Mouse (Mus musculus): ENCODE measurements around the gene Paxip1.

Gene Paxip1

DNA sequence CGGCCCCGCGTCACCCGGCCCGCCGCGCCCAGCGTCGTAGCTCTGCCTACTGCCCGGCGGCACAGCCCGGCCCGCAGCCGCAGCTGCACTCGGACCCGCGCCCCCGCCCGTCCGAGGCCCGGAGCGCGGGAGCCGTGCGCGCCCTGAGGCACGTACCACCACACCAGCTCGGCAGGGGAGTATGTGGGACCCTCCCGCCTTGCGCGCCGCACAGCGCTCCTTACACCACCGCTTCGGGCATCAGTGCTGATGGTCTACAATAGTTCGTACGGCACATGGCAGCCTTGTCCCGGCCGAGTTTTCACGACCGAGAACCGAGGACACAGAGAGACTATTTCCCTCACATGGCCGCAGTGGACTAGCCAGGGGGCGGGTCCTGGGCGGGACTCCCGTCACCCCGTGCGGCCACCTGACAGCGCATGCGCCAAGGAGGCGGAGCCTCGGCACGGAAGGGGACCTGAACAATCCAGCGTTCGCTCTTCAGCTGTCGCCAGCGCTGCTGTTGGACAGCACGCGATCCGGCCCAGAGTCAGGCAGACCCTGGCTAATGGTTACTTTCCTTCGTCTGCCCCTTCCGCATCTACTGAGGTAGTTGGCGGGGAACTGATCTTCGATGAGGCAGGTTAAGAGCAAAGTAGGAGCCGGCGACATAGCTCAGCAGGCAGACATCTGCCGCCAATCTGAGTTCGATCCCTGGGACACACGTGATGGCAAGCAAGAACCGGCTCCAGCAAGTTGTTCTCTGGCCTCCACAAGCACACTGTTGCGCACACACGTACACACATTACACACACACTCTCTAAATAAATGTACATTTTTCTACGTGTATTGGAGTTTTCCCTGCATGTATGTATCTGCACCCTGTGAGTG lies at the start of gene Paxip1:
TSS of gene Paxip1 (minus strand) at position 389 of the 870 bp plus-strand sequence.
- peak; percentile 93 to 96 for DNase-seq (ENCODE audit: low spot score in 2 of 2)

DNA sequence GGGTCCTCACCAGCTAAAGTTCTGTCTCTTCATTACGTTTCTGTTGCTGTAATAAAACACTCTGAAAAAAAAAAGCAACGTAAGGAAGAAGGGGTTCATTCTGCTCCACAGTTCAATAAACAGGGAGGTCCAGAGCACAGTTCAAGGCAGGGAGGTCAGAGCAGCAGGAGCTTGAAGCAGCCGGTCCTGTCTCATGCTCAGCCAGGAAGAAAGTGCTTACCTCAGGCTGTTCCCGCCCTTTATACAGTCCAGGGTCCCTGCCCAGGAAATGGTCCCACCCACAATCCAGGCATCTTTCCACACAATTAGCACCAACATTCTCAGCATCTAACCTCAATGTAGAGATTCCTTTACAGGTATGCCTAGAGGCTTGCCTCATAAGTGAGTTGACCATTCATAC lies 46.6 kb upstream of the Paxip1 start:
- DNase-seq (ENCODE audit: low spot score in 2 of 2): no peak

DNA sequence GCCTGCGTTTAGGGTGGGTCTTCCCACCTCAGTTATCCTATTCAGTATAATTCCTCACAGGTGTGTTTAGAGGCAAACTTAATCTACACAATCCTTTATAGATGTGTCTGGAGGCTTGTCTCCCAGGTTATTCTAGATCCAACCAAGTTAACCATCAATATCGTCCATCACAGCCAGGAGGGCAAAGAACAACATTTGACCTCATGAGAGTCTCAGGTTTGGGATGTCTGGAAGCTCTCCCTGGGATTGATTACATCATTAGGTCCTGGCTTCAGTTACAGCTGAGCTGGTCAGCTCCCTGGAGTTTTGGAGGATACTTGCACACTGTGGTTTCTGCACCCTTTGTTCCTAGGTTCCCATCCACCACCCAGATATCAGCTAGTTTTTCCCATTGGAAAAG lies 43.6 kb upstream of the Paxip1 start:
- DNase-seq (ENCODE audit: low spot score in 2 of 2): no peak

DNA sequence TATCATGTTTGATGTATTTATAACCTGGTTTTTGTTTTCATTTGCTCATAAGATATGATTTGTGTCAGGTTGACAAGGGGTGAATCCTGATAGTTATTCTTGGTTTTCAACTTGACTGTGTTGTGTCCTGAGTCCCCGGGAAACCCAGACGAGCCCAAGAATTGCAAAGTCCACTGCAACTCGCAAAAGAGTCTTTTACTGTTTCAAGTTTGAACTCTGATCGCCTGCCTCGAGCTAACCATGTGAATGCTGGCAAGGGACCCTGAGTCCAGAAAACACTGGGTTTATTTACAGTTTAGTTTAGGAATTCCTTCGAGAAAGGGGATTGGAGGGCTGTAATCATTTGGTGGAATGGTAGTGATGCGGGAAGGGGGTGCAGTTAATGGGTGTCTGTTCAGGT lies 36.5 kb upstream of the Paxip1 start:
- DNase-seq (ENCODE audit: low spot score in 2 of 2): no peak

DNA sequence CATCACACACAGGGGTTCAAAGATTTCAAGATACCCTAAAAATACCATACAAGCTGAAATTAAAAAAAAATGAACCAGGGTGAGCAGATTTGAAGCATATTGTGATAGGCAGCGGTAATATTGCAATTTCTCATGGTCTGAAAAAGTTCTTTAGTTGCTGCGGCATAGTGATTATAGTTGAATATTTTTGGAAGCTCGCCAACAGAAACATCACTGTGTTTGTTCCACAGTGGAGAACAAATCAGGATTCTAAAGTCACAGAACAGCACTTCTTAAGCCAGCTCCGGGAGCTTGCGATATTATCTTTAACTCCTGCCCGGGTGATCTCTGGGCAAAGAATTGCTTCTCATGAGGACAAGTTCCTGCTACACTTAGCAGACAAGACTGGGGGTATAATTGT lies 29.7 kb upstream of the Paxip1 start:
- no peak for DNase-seq (ENCODE audit: low spot score in 2 of 2)

DNA sequence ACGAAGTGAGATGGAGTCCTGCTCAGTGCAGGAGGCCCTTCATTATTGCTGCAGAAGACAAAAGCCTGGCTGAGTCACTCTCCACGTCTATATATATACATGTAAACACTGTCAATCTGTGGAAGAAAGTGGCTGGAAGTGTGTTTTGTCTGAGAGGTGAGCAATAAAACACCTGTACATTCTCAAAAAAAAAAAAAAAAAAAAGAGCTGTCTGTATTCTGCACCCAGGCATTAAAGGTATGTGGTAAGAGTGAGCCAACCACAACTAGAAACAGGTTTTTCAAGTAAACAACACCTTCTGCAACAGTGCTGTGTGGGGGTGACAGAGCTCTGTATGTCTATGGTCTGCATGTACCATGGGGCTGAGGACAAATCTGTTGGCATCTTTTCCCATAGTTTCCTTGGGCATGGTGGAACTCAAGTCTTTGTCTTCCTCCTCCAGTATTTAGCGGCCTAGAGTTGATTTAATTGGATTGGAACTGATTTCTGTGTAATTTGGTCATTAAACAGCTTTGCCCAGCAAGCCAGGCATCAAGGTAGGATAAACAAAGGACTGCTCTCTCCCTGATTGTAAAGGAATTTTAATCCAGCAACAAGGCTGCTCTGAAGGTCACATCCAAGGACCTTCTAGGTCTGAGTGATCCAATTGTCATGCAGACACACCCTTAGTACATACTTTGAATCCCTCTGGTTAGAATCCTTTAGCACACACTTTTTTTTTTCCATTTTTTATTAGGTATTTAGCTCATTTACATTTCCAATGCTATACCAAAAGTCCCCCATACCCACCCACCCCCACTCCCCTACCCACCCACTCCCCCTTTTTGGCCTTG lies 27.6 kb upstream of the Paxip1 start:
- DNase-seq (ENCODE audit: low spot score in 2 of 2): no peak

DNA sequence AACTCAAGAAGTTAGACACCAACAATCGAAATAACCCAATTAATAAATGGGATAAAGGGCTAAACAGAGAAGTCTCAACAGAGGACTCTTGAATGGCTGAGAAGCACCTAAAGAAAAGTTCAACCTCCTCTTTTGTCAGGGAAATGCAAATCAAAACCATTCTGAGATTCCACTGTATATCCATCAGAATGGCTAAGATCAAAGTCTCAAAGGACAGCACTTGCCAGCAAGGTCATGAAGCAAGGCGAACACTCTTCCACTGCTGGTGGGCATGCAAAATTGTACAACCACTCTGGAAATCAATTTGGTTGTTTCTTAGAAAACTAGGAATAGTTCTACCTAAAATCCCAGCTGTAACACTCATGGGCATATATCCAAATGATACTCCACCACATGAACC lies 22.8 kb upstream of the Paxip1 start:
- DNase-seq (ENCODE audit: low spot score in 2 of 2): no peak

DNA sequence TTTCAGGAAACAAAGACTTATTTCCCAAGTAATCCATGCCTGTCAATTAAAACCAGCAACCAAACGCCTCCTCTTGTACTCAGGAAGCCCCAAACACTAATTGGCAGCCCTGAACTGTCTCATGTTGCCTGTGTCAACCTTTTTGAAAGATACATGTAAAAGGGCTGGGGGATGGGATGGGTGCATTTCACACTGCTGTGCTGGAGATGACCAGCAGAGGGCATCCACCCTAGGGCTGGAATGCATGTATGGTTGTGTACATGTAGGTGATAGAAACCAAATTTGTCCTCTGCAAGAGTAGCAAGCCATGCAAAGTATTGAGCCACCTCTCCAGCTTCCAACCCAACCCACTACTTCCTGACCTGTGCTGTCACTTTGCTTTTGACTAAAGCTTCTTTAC lies 2.4 kb upstream of the Paxip1 start:
- DNase-seq (ENCODE audit: low spot score in 2 of 2): peak; percentile 62 to 71

DNA sequence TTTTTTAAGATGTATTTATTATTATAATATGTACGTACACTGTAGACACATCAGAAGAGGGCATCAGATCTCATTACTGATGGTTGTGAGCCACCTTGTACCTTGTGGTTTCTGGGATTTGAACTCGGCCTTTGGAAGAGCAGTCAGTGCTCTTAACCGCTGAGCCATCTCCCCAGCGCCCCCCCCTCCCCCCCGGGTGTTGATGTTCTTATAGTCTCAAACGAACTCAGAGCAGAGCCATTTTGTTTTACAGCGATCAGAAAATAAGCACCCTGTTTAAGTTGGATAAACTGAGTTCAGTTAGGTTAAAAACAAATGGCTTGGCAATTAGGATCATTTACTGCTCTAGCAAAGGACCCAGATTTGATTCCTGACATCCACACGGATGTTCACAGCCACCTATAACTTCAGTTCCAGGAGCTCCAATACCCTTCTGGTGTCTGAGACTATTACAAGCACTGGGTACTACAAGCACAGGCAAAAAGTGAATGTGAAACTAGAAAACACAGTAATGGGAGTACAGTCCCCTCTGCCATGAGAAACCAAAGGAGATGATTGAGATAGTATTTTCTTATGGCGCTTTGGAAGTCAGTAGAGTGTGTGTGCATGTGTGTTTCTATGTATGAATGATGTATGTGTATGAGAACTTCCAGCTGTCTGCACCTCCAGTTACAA lies 1.2 kb upstream of the Paxip1 start:
- DNase-seq (ENCODE audit: low spot score in 2 of 2): no peak

DNA sequence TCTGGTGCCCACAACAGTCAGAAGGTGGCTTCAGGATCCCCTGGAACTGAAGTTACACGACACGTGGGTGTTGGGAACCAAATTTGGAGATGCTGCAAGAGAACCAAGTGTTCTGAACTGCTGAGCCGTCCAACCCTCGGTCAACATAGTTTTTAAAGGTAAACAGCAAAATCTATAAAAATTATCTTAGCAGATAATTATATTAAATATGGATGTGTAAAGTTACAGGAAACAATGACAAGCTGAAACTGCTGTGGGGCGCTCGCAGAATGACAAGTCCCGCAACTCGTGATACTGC lies 631 bp upstream of the Paxip1 start:
- DNase-seq (ENCODE audit: low spot score in 2 of 2): no peak

DNA sequence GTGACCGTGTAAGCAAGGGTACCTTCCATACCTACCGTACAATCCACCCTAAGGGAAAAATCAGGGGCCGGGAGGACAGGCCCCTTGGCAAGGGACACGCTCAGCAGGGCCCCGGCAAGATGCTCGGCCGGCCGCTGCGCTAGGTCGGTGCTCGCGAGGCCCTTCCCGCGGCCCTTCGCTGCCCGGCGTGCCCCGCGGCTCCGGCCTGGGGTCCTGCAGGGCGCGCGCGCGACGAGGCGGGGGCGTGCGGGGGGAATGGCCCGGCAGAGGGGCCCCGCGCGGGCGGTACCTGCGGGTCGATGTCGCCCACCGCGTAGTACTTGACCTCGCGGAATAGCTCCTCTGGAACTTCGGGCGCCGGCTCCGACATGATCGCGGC lies 592 bp downstream of the Paxip1 start:
- DNase-seq (ENCODE audit: low spot score in 2 of 2): peak; percentile 37 to 50

DNA sequence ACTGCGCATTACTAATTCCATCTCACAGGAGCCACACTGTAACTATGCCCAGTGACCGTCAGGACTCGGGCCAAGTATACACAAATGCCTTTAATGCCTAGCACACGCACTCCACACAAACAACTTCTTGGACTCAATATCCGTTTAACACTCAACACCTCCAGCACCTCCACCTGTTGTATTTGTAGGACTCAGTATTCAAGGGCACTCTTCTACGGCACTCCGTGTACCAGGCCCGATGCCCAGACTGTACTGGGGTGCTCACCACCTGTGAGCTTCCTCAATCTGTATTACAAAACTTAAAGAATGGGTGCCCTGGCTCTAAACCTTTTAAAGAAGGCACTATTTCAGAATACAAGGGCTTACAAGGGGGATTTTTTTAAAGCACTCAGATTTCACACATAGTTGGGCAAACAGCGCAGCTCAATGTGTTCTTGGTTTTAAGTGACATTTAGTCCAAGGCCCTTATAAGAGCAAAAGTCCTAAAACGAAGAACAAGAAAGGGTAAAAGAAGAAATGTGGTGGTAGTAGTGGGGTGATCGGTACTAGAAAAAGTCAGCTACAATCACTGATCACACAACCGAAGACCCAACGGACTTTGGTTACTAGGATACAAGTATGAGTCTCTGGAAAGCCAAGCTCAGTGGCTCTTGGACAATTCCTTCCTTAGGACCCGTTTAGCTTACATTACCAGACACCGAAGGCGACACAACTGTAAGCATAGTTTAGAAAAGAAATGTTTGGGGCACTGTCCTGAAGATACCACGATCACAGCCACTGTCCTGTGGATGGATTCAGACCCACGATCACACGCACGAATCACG lies 1.2 kb downstream of the Paxip1 start:
- DNase-seq (ENCODE audit: low spot score in 2 of 2): no peak

DNA sequence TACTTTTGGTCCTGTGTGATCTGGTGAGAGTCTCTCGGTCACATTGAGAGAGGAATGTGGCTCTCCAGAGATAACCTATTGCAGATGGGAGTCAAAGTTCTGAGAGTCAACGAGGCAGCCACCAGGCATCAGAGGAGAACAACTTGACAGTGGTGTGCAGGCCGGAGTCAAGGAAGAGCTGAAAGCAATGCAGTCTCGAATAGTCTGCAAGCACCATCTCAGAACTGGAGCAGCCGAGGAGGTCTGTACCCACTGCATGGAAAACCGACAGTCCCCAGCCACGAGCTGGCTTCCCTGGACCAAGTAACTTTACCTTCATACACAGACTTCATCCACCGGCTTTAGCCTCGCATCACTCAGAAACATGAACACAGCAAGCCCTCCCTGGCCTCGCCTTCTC lies 1.9 kb downstream of the Paxip1 start:
- no peak for DNase-seq (ENCODE audit: low spot score in 2 of 2)

DNA sequence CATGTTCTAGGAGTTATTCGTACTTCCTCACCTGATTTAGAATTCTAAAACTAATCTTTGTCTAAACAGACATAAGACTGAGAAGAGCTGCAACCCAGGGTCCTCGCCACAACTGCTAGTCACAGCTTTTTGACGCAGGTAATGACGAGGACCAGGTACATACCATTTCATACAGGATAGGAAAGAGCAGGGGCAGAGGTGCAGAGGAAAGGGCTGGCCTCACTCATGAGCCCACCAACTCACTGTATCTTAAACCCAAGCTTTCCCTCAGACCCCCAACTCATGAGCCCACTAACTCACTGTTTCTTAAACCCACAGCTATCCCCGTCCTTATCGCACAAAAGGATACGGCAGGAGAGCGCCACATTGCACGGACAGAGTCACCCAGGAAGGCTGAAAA lies 8.1 kb downstream of the Paxip1 start:
- no peak for DNase-seq (ENCODE audit: low spot score in 2 of 2)

DNA sequence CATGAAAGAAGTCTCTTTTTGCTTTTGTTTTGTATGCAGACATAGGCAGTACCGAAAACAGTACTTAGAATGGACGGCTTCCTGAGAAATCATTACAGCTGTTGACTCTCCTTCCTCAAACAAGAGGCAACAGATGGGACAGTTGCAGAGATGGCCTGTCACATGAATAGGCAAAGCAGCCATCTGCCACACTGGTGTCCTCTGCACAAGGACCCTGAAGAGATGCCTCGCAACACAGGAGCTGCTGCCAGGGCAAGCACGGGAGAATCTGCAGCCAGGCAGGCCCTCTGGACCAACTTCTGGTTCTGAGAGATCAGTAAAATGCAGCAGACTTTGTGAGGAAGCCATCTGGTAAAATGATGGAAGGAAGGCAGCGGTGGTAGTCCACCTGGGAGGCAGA lies 23.5 kb downstream of the Paxip1 start:
- DNase-seq (ENCODE audit: low spot score in 2 of 2): no peak

DNA sequence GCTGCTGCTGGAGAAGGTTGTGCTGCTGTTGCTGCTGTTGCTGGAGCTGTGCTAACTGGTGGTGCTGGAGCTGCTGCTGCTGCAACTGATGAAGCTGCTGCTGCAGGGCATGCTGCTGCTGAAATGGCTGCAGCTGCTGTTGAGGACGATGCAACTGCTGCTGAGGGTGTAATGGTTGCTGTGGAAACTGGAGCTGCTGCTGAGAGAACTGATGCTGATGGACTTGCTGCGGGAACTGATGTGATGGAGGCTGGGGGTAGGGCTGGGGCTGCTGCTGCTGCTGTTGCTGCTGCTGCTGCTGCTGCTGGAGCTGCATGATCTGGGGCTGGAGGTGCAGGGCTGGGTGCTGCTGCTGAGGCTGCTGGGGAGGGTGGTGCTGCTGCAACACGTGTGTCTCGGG lies 25.7 kb downstream of the Paxip1 start:
- no peak for DNase-seq (ENCODE audit: low spot score in 2 of 2)

DNA sequence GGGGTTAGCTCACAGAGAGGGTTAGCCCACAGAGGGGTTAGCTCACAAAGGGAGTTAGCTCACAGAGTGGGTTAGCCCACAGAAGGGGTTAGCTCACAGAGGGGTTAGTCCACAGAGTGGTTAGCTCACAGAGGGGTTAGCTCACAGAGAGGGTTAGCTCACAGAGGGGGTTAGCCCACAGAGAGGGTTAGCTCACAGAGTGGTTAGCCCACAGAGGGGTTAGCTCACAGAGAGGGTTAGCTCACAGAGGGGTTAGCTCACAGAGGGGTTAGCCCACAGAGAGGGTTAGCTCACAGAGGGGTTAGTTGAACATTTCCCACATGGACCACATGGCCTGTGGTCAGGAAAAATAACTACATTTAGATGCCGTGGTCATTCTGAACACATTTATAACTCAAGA lies 46.5 kb downstream of the Paxip1 start:
- no peak for DNase-seq (ENCODE audit: low spot score in 2 of 2)

DNA sequence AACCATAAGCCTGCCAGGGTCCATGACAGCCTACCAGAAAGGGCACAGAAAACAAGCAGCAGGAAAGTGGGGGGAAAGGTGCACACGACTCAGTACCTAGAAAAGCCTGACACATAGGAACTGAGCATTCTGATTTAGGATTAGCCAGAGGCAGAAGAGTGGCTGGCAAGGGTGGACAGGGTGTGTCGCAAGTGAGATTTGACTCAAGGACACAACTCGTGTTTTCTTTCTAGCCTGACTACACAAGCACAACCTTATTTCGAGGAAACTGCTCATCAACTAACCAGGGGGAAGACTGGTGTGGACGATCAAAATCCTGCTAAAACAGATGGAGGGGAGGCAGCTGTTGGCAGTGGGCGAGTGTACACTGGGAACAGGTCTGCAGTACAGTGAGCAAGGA lies 52.3 kb downstream of the Paxip1 start:
- no peak for DNase-seq (ENCODE audit: low spot score in 2 of 2)

DNA sequence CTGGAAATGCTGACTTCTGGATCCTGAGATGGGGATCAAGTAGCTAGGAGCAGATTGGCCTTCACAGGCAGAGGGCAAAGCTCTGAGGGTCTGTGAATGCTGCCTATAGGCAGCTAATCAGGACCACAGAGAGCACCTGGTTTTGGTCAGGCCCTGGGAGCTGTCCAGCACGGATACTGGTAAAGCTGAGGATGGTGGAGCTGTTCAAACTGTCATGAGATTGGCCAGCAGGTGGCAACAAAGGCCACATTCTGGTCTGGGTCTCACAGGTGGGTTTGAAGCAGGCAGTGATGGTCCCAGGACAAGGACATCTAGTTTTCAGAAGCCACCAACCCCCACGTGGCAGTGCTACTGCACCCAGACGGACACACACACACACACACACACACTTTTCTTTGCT lies 54.3 kb downstream of the Paxip1 start:
- no peak for DNase-seq (ENCODE audit: low spot score in 2 of 2)

DNA sequence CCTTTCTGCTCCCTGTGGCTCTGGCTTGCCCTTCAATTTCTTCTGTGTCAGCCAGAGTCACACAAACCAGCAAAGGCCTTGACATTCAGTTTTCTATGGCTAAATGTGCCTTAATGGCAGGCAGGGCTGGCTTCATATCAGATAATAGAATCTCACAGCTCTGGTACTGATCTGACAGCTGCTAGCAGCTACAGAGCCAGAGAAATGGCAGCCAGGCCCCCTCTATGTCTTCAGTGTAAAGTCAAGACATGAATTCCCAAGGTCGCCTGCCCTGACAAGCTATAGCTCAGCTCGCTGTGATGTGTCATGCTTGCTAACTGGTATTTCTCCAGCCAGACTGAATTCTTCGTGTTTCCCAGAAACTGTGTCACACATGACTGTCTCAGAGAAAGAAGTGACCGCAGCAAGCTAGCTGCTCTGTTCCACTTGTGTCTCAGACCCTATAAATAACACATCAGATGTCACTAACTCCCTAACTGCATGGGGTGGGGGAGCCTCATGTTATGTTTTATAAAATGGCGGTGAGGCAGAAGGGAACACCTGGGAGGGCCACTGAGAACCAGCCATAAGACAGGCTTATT lies 59.1 kb downstream of the Paxip1 start:
- no peak for DNase-seq (ENCODE audit: low spot score in 2 of 2)

DNA sequence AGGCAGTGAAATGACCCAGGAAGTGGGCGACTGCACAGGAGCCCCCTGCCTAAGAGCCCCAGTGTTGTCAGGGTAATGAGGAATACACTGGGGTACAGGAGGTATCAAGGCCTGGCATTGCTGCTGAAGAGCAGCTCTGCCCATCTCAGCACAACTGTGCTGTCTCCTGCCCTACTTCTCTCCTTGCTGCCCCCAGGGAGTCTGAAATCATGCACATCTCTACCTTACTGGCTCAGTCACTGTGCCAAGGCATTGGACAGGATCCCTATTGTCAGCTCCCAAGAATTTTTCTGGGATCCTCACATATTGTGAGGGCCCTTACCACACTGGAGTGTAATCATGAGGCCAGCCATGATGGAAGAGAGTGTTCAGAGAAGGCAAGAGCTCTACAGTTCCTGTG lies 60.1 kb downstream of the Paxip1 start:
- no peak for DNase-seq (ENCODE audit: low spot score in 2 of 2)

DNA sequence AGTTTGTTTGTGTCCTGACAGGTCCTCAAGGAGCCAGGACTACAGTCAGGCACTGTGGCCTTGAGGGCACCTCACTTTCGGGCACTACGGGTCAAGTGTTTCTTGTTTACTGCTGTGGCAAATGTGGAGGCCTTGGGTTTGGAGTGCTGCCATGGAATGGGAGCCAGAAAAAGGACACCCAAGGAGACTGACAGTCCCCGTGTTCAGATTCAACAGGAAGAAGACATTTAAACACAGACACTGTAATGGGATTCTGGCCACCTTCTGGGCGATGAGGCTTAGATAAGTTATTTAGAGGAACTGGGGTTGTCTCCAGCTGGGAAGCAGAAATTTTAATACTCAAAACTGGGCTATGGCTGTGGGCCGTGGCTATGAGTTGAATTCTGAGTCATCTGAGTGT lies 60.8 kb downstream of the Paxip1 start:
- no peak for DNase-seq (ENCODE audit: low spot score in 2 of 2)
